Mouse (Mus musculus): ENCODE results near the gene Sh3rf3.

DNA sequence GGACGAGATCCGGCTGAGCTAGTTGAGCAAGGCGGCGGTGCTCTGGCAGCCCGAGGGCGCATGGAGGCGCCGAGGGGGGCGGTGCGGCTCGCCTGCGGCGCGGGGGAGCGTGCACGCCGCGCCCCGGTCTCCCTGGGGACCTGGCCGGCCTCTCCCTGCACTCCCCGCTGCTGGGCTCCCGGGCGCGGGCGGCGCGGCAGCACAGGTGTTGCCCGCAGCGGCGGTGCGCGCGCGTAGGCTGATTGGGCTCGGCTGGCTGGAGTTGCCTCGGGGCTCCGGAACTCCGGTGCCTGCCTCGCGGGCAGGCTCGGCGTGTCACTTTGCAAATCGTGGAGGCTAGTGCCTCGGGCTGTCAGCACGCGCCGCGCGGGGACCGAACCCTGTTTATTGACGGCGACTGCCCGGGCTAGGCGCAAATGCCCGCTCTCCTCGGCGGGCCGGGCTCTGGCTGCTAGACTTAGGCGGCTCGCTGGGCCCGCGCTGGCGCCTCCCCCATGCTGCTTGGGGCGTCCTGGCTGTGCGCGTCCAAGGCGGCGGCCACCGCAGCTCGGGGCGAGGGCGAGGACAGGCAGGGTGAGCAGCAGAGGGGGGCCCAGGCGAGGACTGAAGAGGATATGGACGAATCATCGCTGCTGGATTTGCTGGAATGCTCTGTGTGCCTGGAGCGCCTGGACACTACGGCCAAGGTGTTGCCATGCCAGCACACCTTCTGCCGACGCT, at the start of gene Sh3rf3:
- no peak for TF ChIP-seq CTCF (IDR thresholded peaks at IDR 0.05; ENCODE audit: low read depth)
- TF ChIP-seq EP300 (optimal IDR thresholded peaks at IDR 0.05): no peak
